Mouse (Mus musculus): ENCODE measurements around the gene Ass1. TPM values are rescaled to one million over a fixed set of nuclear protein-coding genes. Genes with fewer than 3 reads are reported as not detected.
A peak's percentile ranks its signal among the peaks of the same experiment; 100 is the strongest.
"Not testable (repeated sequence)": the region's sequence is repeated elsewhere in the genome, so short reads cannot be mapped to it uniquely, and the experiment has no call there.

Ass1 gene
- polyA plus RNA-seq, 1 experiment from 2014 or later, result 9.6 TPM

DNA sequence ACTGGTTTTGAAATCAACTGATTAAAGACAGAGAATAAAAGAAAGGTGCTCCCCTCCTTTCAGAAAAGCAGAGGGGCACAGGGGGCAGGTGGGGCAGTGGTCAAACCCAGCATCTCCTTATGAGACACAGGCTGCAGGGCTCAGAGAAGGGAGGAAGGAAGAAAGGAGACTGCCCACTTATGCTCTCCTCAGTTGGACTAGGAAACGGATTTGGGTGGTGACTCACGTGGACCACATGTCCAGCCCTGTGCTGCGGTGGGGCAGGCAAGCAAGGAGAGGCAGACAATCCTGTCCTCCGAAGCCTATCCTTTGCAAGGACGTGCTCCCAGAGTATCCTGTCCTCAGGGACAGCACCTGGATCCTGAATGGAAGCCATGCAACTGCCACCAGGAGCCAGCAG, 54.6 kb downstream of the Ass1 start:
- no peaks in the 10 kb centered on the region for H3K9me3 ChIP-seq (ENCODE audit: control insufficient read depth, low read length)
- H3K4me3 ChIP-seq (ENCODE audit: low read depth, low read length), result no peak overlapping the region
- H3K4me2 ChIP-seq, result no peak overlapping the region
- WGBS, result 68% methylated on average over 5 of the region's 5 CpGs
- ATAC-seq (ENCODE audit: low FRiP score) (no peak), DNase-seq (ENCODE audit: low spot score, missing footprints) (no peak)
- peaks cover 7% of the 10 kb centered on the region for H3K4me1 ChIP-seq (ENCODE audit: control insufficient read depth, insufficient read depth, low read length)
- H3K9ac ChIP-seq (ENCODE audit: low read length), result no peak overlapping the region
- H3K27me3 ChIP-seq (ENCODE audit: control insufficient read depth, insufficient read depth, low read length), result no peaks in the 10 kb centered on the region; the same call in none of the 2 replicates
- no peaks in the 10 kb centered on the region for H3K36me3 ChIP-seq (ENCODE audit: control insufficient read depth, insufficient read depth, low read length)
- H3K27ac ChIP-seq (ENCODE audit: low read depth, low read length), result no peak overlapping the region

DNA sequence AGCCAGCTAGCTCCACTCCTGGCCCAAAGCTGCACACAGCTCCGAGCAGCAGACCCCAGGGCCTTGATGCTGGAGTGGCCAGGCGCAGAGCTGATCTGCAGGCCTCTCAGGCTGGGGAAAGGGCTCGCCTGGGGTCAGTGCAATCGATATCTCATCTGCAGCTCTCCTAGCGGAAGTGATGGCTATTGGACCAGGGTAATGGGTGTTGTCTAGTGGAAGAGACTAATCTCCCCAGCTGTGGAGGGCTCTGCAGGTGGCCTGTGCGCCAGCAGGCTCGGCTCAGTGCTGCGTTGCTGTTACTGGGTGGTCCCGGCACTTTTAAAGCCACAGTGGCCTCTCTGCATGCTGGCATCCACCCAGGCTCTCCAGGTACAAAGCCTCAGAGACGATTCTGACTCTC, 55.8 kb downstream of the Ass1 start:
- Histone ChIP-seq H3K36me3 (ENCODE audit: control insufficient read depth, insufficient read depth, low read length) (no peaks in the 10 kb centered on the region), H3K9me3 (ENCODE audit: control insufficient read depth, low read length) (no peaks in the 10 kb centered on the region), H3K4me3 (ENCODE audit: low read depth, low read length) (no peak overlapping the region), H3K4me1 (ENCODE audit: control insufficient read depth, insufficient read depth, low read length) (peaks cover 7% of the 10 kb centered on the region), H3K27ac (ENCODE audit: low read depth, low read length) (no peak overlapping the region; the same call in 1 of the 2 replicates), H3K4me2 (no peak overlapping the region), H3K27me3 (ENCODE audit: control insufficient read depth, insufficient read depth, low read length) (no peaks in the 10 kb centered on the region; the same call in none of the 2 replicates), H3K9ac (ENCODE audit: low read length) (no peak overlapping the region; the same call in 1 of the 2 replicates)
- ATAC-seq (ENCODE audit: low FRiP score), result peak; percentile 55; the same call in 1 of the 2 replicates
- WGBS, result 23% methylated on average over 10 of the region's 10 CpGs
- DNase-seq (ENCODE audit: low spot score, missing footprints), result no peak

- no peak for ATAC-seq (ENCODE audit: low FRiP score)
- Histone ChIP-seq H3K9ac (ENCODE audit: low read length) (no peak overlapping the region), H3K9me3 (ENCODE audit: control insufficient read depth, low read length) (no peaks in the 10 kb centered on the region), H3K4me3 (ENCODE audit: low read depth, low read length) (no peak overlapping the region), H3K27ac (ENCODE audit: low read depth, low read length) (no peak overlapping the region), H3K36me3 (ENCODE audit: control insufficient read depth, insufficient read depth, low read length) (no peaks in the 10 kb centered on the region), H3K4me1 (ENCODE audit: control insufficient read depth, insufficient read depth, low read length) (peaks cover 7% of the 10 kb centered on the region), H3K27me3 (ENCODE audit: control insufficient read depth, insufficient read depth, low read length) (no peaks in the 10 kb centered on the region; the same call in none of the 2 replicates), H3K4me2 (no peak overlapping the region)
- DNase-seq (ENCODE audit: low spot score, missing footprints), result no peak
- WGBS, result 59% methylated on average over 5 of the region's 5 CpGs
Observed at GRCm38 (mm10) chr2:31530201-31530600, 60.2 kb downstream of the Ass1 start.

- Histone ChIP-seq H3K36me3 (ENCODE audit: control insufficient read depth, insufficient read depth, low read length) (no peaks in the 10 kb centered on the region), H3K4me3 (ENCODE audit: low read depth, low read length) (no peak overlapping the region), H3K9ac (ENCODE audit: low read length) (no peak overlapping the region), H3K27ac (ENCODE audit: low read depth, low read length) (no peak overlapping the region), H3K4me1 (ENCODE audit: control insufficient read depth, insufficient read depth, low read length) (no peaks in the 10 kb centered on the region), H3K4me2 (no peak overlapping the region), H3K9me3 (ENCODE audit: control insufficient read depth, low read length) (no peaks in the 10 kb centered on the region), H3K27me3 (ENCODE audit: control insufficient read depth, insufficient read depth, low read length) (no peaks in the 10 kb centered on the region)
- DNase-seq (ENCODE audit: low spot score, missing footprints), result no peak
- ATAC-seq (ENCODE audit: low FRiP score), result no peak
- 77% methylated on average over 5 of the region's 5 CpGs for WGBS
Observed at GRCm38 (mm10) chr2:31537054-31537453, 67.0 kb downstream of the Ass1 start.

DNA sequence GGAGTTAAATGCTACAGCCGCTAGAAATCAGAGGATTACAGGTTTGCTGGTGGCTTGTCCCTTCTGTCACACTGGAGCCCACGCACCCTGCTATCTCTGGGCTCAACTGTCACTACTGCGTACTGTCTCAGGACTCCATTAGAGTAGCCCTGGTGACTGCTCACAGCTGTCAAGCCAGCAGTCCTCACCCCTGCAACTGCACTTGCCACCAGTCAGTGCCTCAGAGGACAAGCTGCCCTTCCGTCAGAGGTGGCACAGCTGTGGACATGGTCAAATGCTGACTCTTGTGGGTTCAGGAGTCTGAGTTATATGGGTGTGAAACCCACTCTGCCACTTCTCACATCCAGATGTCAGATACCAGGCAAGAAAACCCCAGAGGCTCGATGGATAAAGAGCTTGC, 68.7 kb downstream of the Ass1 start:
- ATAC-seq (ENCODE audit: low FRiP score) (no peak), DNase-seq (ENCODE audit: low spot score, missing footprints) (no peak)
- 74% methylated on average over 5 of the region's 5 CpGs for WGBS
- Histone ChIP-seq H3K4me1 (ENCODE audit: control insufficient read depth, insufficient read depth, low read length) (no peaks in the 10 kb centered on the region), H3K27ac (ENCODE audit: low read depth, low read length) (no peak overlapping the region), H3K9ac (ENCODE audit: low read length) (no peak overlapping the region), H3K9me3 (ENCODE audit: control insufficient read depth, low read length) (no peaks in the 10 kb centered on the region), H3K4me3 (ENCODE audit: low read depth, low read length) (no peak overlapping the region), H3K36me3 (ENCODE audit: control insufficient read depth, insufficient read depth, low read length) (no peaks in the 10 kb centered on the region), H3K27me3 (ENCODE audit: control insufficient read depth, insufficient read depth, low read length) (no peaks in the 10 kb centered on the region), H3K4me2 (no peak overlapping the region)

GRCm38 (mm10) chr2:31541581-31541980, 71.6 kb downstream of the Ass1 start:
- no peak for ATAC-seq (ENCODE audit: low FRiP score)
- Histone ChIP-seq H3K9ac (ENCODE audit: low read length) (no peak overlapping the region), H3K27ac (ENCODE audit: low read depth, low read length) (no peak overlapping the region), H3K4me2 (no peak overlapping the region), H3K27me3 (ENCODE audit: control insufficient read depth, insufficient read depth, low read length) (no peaks in the 10 kb centered on the region), H3K36me3 (ENCODE audit: control insufficient read depth, insufficient read depth, low read length) (no peaks in the 10 kb centered on the region), H3K9me3 (ENCODE audit: control insufficient read depth, low read length) (no peaks in the 10 kb centered on the region), H3K4me1 (ENCODE audit: control insufficient read depth, insufficient read depth, low read length) (no peaks in the 10 kb centered on the region), H3K4me3 (ENCODE audit: low read depth, low read length) (no peak overlapping the region)
- WGBS, result 92% methylated on average over 5 of the region's 5 CpGs
- no peak for DNase-seq (ENCODE audit: low spot score, missing footprints)

- Histone ChIP-seq H3K9ac (ENCODE audit: low read length) (0 out of 2 replicates have a peak overlapping the region, but pooled peaks have one; percentile 5), H3K27ac (ENCODE audit: low read depth, low read length) (no peak overlapping the region), H3K27me3 (ENCODE audit: control insufficient read depth, insufficient read depth, low read length) (no peaks in the 10 kb centered on the region), H3K4me2 (no peak overlapping the region), H3K4me1 (ENCODE audit: control insufficient read depth, insufficient read depth, low read length) (peaks cover 2% of the 10 kb centered on the region; the same call in 1 of the 2 replicates), H3K4me3 (ENCODE audit: low read depth, low read length) (no peak overlapping the region), H3K36me3 (ENCODE audit: control insufficient read depth, insufficient read depth, low read length) (no peaks in the 10 kb centered on the region), H3K9me3 (ENCODE audit: control insufficient read depth, low read length) (no peaks in the 10 kb centered on the region)
- DNase-seq (ENCODE audit: low spot score, missing footprints) (peak; percentile 75), ATAC-seq (ENCODE audit: low FRiP score) (no peak)
- WGBS, result 70% methylated on average over 11 of the region's 11 CpGs
Observed at GRCm38 (mm10) chr2:31547726-31548125, 77.7 kb downstream of the Ass1 start.

DNA sequence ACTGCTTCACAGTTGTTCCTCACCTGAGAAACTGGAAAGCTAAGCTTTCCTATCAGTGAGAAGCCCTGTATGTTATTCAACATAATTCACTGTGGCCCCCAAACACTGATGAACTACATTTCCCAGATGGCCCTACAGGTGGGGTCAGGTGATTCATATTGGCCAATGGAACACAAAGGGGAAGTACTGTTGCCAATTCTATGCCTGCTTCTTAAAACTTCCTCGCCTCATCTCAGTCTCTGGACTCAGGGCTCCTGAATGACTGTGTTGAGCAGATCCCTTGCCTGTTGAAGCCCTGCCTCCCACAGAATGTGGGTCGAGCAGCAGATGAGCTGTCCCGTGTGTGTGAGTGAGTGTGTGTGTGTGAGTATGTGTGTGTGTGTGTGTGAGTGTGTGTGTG, 80.5 kb downstream of the Ass1 start:
- H3K27me3 ChIP-seq (ENCODE audit: control insufficient read depth, insufficient read depth, low read length), result no peaks in the 10 kb centered on the region
- H3K9ac ChIP-seq (ENCODE audit: low read length), result no peak overlapping the region
- no peaks in the 10 kb centered on the region for H3K36me3 ChIP-seq (ENCODE audit: control insufficient read depth, insufficient read depth, low read length)
- H3K9me3 ChIP-seq (ENCODE audit: control insufficient read depth, low read length), result peaks cover 3% of the 10 kb centered on the region; the same call in 1 of the 2 replicates
- H3K4me2 ChIP-seq, result no peak overlapping the region
- no peak overlapping the region for H3K4me3 ChIP-seq (ENCODE audit: low read depth, low read length)
- H3K4me1 ChIP-seq (ENCODE audit: control insufficient read depth, insufficient read depth, low read length), result peaks cover 2% of the 10 kb centered on the region; the same call in 1 of the 2 replicates
- no peak overlapping the region for H3K27ac ChIP-seq (ENCODE audit: low read depth, low read length)
- WGBS, result 81% methylated on average over 3 of the region's 3 CpGs
- ATAC-seq (ENCODE audit: low FRiP score), result no peak
- DNase-seq (ENCODE audit: low spot score, missing footprints), result peak; percentile 79

- H3K9ac ChIP-seq (ENCODE audit: low read length); ATAC-seq (ENCODE audit: low FRiP score); H3K27ac ChIP-seq (ENCODE audit: low read depth, low read length); H3K9me3 ChIP-seq (ENCODE audit: control insufficient read depth, low read length); H3K4me1 ChIP-seq (ENCODE audit: control insufficient read depth, insufficient read depth, low read length); H3K4me3 ChIP-seq (ENCODE audit: low read depth, low read length); H3K27me3 ChIP-seq (ENCODE audit: control insufficient read depth, insufficient read depth, low read length); H3K36me3 ChIP-seq (ENCODE audit: control insufficient read depth, insufficient read depth, low read length); H3K4me2 ChIP-seq: not testable (repeated sequence)
- peak; percentile 59 for DNase-seq (ENCODE audit: low spot score, missing footprints)
- 84% methylated on average over 1 of the region's 3 CpGs for WGBS
Observed at GRCm38 (mm10) chr2:31551351-31551750, 81.3 kb downstream of the Ass1 start.
